Mouse (Mus musculus) heart, embryonic 16.5 days (tissue): ENCODE data around the gene Ccdc172. TPM values are rescaled to one million over a fixed set of nuclear protein-coding genes. Genes with fewer than 3 reads are reported as not detected.

Source experiments
- ATAC-seq: fragments of 200-750 bp; cut with Nextera tagmentation; replicated peaks from 2 replicates; pipeline ENCODE4 v1.8.0; 2017; ENCODE audit warnings: moderate number of reproducible peaks; ENCODE audit not compliant: insufficient read depth, low FRiP score; ENCODE audit errors: extremely low read depth
- H3K27ac ChIP-seq: fragments of 300-500 bp; sonication (generic); 2 replicates; pipeline ENCODE4 v1.5.1; 2014; ENCODE audit warnings: mild to moderate bottlenecking, low read length, control low read depth, moderate library complexity
- H3K27me3 ChIP-seq: fragments of 300-500 bp; sonication (generic); 2 replicates; pipeline ENCODE4 v1.6.1; 2014; ENCODE audit warnings: low read length, mixed read lengths; ENCODE audit not compliant: control insufficient read depth, insufficient read depth
- H3K36me3 ChIP-seq: fragments of 300-500 bp; sonication (generic); 2 replicates; pipeline ENCODE4 v1.6.1; 2014; ENCODE audit not compliant: control insufficient read depth, insufficient read depth
- H3K4me1 ChIP-seq: fragments of 300-500 bp; sonication (generic); 2 replicates; pipeline ENCODE4 v1.6.1; 2014; ENCODE audit warnings: low read length, mixed read lengths; ENCODE audit not compliant: control insufficient read depth, insufficient read depth
- H3K4me2 ChIP-seq: fragments of 300-500 bp; sonication (generic); 2 replicates; pipeline ENCODE4 v1.6.1; 2014; ENCODE audit warnings: low read depth, mild to moderate bottlenecking, control low read depth, low read length
- H3K4me3 ChIP-seq: fragments of 300-500 bp; sonication (generic); 2 replicates; pipeline ENCODE4 v1.5.1; 2014; ENCODE audit warnings: mild to moderate bottlenecking, control low read depth, low read length
- H3K9ac ChIP-seq: fragments of 300-500 bp; sonication (generic); 2 replicates; pipeline ENCODE4 v1.6.1; 2014; ENCODE audit warnings: low read length, control low read depth
- H3K9me3 ChIP-seq: fragments of 300-500 bp; sonication (generic); replicated peaks from 2 replicates; pipeline ENCODE4 v1.6.1; 2016; ENCODE audit warnings: low read length; ENCODE audit not compliant: control insufficient read depth
- WGBS: fragments of 180-500 bp; shearing (Covaris S2); extraction: QIAGEN DNeasy Blood & Tissue Kit; methylation state at CpG from one replicate; pipeline ENCODE4 v1.1.7; 2014; 5-methylcytosine and 5-hydroxymethylcytosine counted together
- polyA plus RNA-seq: library from polyadenylated mRNA; unstranded; fragments of >200 nt; fragmentation: Nextera tagmentation; extraction: Ambion mirVana; gene quantifications from 2 replicates; pipeline ENCODE4 v1.2.1, GENCODE M21; 2015

Ccdc172 gene
- polyA plus RNA-seq, 1 experiment from 2014 or later, result not detected

- Histone ChIP-seq H3K27me3 (no peaks in the 10 kb centered on the region), H3K4me3 (no peak overlapping the region), H3K9ac (no peak overlapping the region), H3K4me1 (no peaks in the 10 kb centered on the region), H3K36me3 (no peaks in the 10 kb centered on the region), H3K9me3 (no peaks in the 10 kb centered on the region), H3K27ac (no peak overlapping the region), H3K4me2 (no peak overlapping the region)
- WGBS, result 97% methylated on average over 2 of the region's 2 CpGs
- no peak for ATAC-seq
Measured at GRCm38 (mm10) chr19:58500049-58500448, 11.7 kb upstream of the Ccdc172 start.

GRCm38 (mm10) chr19:58521696-58522095 is 9.9 kb downstream of the Ccdc172 start:
- Histone ChIP-seq H3K4me1 (no peaks in the 10 kb centered on the region), H3K4me2 (no peak overlapping the region), H3K9ac (no peak overlapping the region), H3K36me3 (no peaks in the 10 kb centered on the region), H3K9me3 (no peaks in the 10 kb centered on the region), H3K4me3 (no peak overlapping the region), H3K27me3 (no peaks in the 10 kb centered on the region), H3K27ac (no peak overlapping the region)
- ATAC-seq, result no peak
- 85% methylated on average over 1 of the region's 1 CpGs for WGBS

- WGBS, result 55% methylated on average over 12 of the region's 12 CpGs
- no peaks in the 10 kb centered on the region for H3K4me1 ChIP-seq
- H3K27ac ChIP-seq, result no peak overlapping the region
- no peaks in the 10 kb centered on the region for H3K27me3 ChIP-seq
- H3K4me2 ChIP-seq, result no peak overlapping the region
- no peak overlapping the region for H3K9ac ChIP-seq
- H3K4me3 ChIP-seq, result no peak overlapping the region
- no peak for ATAC-seq
- no peaks in the 10 kb centered on the region for H3K9me3 ChIP-seq
- H3K36me3 ChIP-seq, result no peaks in the 10 kb centered on the region
Measured at GRCm38 (mm10) chr19:58523736-58524394, 12.1 kb downstream of the Ccdc172 start.

GRCm38 (mm10) chr19:58525457-58526239 is 13.9 kb downstream of the Ccdc172 start:
- no peak overlapping the region for H3K27ac ChIP-seq
- H3K4me2 ChIP-seq, result no peak overlapping the region
- H3K9me3 ChIP-seq, result no peaks in the 10 kb centered on the region
- H3K36me3 ChIP-seq, result no peaks in the 10 kb centered on the region
- H3K4me1 ChIP-seq, result no peaks in the 10 kb centered on the region
- ATAC-seq, result no peak
- 54% methylated on average over 12 of the region's 12 CpGs for WGBS
- no peaks in the 10 kb centered on the region for H3K27me3 ChIP-seq
- no peak overlapping the region for H3K9ac ChIP-seq
- H3K4me3 ChIP-seq, result no peak overlapping the region

GRCm38 (mm10) chr19:58533077-58533476 is 21.3 kb downstream of the Ccdc172 start:
- H3K9me3 ChIP-seq, result no peaks in the 10 kb centered on the region
- H3K9ac ChIP-seq, result no peak overlapping the region
- H3K27ac ChIP-seq, result no peak overlapping the region
- no peak overlapping the region for H3K4me3 ChIP-seq
- no peak for ATAC-seq
- H3K36me3 ChIP-seq, result no peaks in the 10 kb centered on the region
- no peak overlapping the region for H3K4me2 ChIP-seq
- no peaks in the 10 kb centered on the region for H3K4me1 ChIP-seq
- H3K27me3 ChIP-seq, result no peaks in the 10 kb centered on the region
- 85% methylated on average over 3 of the region's 3 CpGs for WGBS

- ATAC-seq, result no peak
- Histone ChIP-seq H3K4me1 (no peaks in the 10 kb centered on the region), H3K4me3 (no peak overlapping the region), H3K9ac (no peak overlapping the region), H3K27me3 (no peaks in the 10 kb centered on the region), H3K9me3 (no peaks in the 10 kb centered on the region), H3K36me3 (no peaks in the 10 kb centered on the region), H3K4me2 (no peak overlapping the region), H3K27ac (no peak overlapping the region)
- WGBS, result 74% methylated on average over 10 of the region's 10 CpGs
Measured at GRCm38 (mm10) chr19:58536691-58537090, 24.9 kb downstream of the Ccdc172 start.

- Histone ChIP-seq H3K27me3 (no peaks in the 10 kb centered on the region), H3K36me3 (no peaks in the 10 kb centered on the region), H3K9me3 (no peaks in the 10 kb centered on the region), H3K4me2 (no peak overlapping the region), H3K27ac (no peak overlapping the region), H3K9ac (no peak overlapping the region), H3K4me1 (no peaks in the 10 kb centered on the region), H3K4me3 (no peak overlapping the region)
- no peak; the same call in 1 of the 2 replicates for ATAC-seq
- WGBS, result 77% methylated on average over 5 of the region's 5 CpGs
Measured at GRCm38 (mm10) chr19:58540396-58540795, 28.6 kb downstream of the Ccdc172 start.

GRCm38 (mm10) chr19:58548367-58548766 is 36.6 kb downstream of the Ccdc172 start:
- WGBS, result 22% methylated on average over 4 of the region's 4 CpGs
- Histone ChIP-seq H3K4me2 (no peak overlapping the region), H3K4me1 (no peaks in the 10 kb centered on the region), H3K27ac (no peak overlapping the region), H3K4me3 (no peak overlapping the region), H3K9me3 (no peaks in the 10 kb centered on the region), H3K9ac (no peak overlapping the region), H3K27me3 (no peaks in the 10 kb centered on the region), H3K36me3 (no peaks in the 10 kb centered on the region)
- ATAC-seq, result no peak

- no peaks in the 10 kb centered on the region for H3K36me3 ChIP-seq
- H3K4me2 ChIP-seq, result no peak overlapping the region
- ATAC-seq, result no peak
- no peak overlapping the region for H3K4me3 ChIP-seq
- no peak overlapping the region for H3K27ac ChIP-seq
- no peak overlapping the region for H3K9ac ChIP-seq
- H3K9me3 ChIP-seq, result no peaks in the 10 kb centered on the region
- H3K27me3 ChIP-seq, result no peaks in the 10 kb centered on the region
- no peaks in the 10 kb centered on the region for H3K4me1 ChIP-seq
- WGBS, result 26% methylated on average over 1 of the region's 1 CpGs
Measured at GRCm38 (mm10) chr19:58550489-58550888, 38.7 kb downstream of the Ccdc172 start.
